Mouse (Mus musculus): Measurements from ENCODE around the gene Klk15.

Gene Klk15

DNA sequence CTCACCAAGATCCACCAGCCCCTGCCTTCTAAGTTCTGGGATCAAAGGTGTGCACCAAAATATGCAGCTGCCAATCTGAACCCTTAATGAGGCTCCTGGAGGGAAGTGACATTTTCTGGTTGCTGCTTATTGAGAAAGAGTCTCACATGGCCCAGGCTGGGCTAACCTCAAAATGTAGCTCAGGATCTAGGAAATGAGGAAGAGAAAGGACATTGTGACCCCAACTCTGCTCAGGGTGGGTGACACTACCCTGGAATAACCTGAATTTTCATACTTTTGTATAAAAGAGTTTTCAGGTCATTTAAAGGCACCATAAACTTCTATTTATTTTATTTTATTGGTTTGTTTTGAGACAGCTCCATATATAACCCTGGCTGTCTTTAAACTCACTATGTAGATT, 52.1 kb downstream of the Klk15 start:
- DNase-seq (ENCODE audit: low spot score): no peak
